Mouse (Mus musculus) embryonic fibroblast, embryonic 13.5 days (primary cell): ENCODE data around the gene Slc25a1.

ENCODE experiments used
- CTCF ChIP-seq: IDR thresholded peaks from 2 replicates; pipeline ENCODE4 v1.5.1; 2011; ENCODE audit warnings: mild to moderate bottlenecking, control low read depth, low read length, moderate library complexity, borderline replicate concordance; ENCODE audit not compliant: insufficient read depth
- POLR2A ChIP-seq: IDR thresholded peaks from 2 replicates; pipeline ENCODE4 v1.6.1; 2011; ENCODE audit warnings: low read depth, mild to moderate bottlenecking, control low read depth, low read length, moderate library complexity

GRCm38 (mm10) chr16:17914307-17915249 is 13.4 kb downstream of the Slc25a1 start, which contains the start of gene Gsc2:
- no peak for TF ChIP-seq POLR2A
- no peak for TF ChIP-seq CTCF
